Mouse (Mus musculus) kidney, embryonic 14.5 days (tissue): ENCODE data around the gene Zfp595. TPM values are rescaled to one million over a fixed set of nuclear protein-coding genes. Genes with fewer than 3 reads are reported as not detected.
"Not testable (repeated sequence)": the region's sequence is repeated elsewhere in the genome, so short reads cannot be mapped to it uniquely, and the experiment has no call there.

Experiments
- ATAC-seq: fragments of 200-750 bp; cut with Nextera tagmentation; 2 replicates; pipeline ENCODE4 v1.8.0; 2017; ENCODE audit warnings: moderate number of reproducible peaks, mild to moderate bottlenecking, moderate TSS enrichment, moderate library complexity; ENCODE audit not compliant: low FRiP score, low TSS enrichment
- H3K27ac ChIP-seq: fragments of 300-500 bp; sonication (generic); 2 replicates; pipeline ENCODE4 v1.5.1; 2014; ENCODE audit warnings: low read depth, mild to moderate bottlenecking, low read length, moderate library complexity, mixed read lengths
- H3K27me3 ChIP-seq: fragments of 300-500 bp; sonication (generic); 2 replicates; pipeline ENCODE4 v1.6.1; 2014; ENCODE audit warnings: mild to moderate bottlenecking, low read length; ENCODE audit not compliant: control insufficient read depth, insufficient read depth
- H3K36me3 ChIP-seq: fragments of 300-500 bp; sonication (generic); 2 replicates; pipeline ENCODE4 v1.6.1; 2014; ENCODE audit warnings: low read length, mixed read lengths; ENCODE audit not compliant: control insufficient read depth, insufficient read depth
- H3K4me1 ChIP-seq: fragments of 300-500 bp; sonication (generic); 2 replicates; pipeline ENCODE4 v1.6.1; 2014; ENCODE audit warnings: low read length, mixed read lengths; ENCODE audit not compliant: control insufficient read depth, insufficient read depth
- H3K4me2 ChIP-seq: fragments of 300-500 bp; sonication (generic); replicated peaks from 2 replicates; pipeline ENCODE4 v1.6.1; 2014; ENCODE audit warnings: low read depth, mild to moderate bottlenecking, low read length
- H3K4me3 ChIP-seq: fragments of 300-500 bp; sonication (generic); 2 replicates; pipeline ENCODE4 v1.5.1; 2014; ENCODE audit warnings: mild to moderate bottlenecking, low read length
- H3K9ac ChIP-seq: fragments of 300-500 bp; sonication (generic); 2 replicates; pipeline ENCODE4 v1.6.1; 2014; ENCODE audit warnings: low read depth, mild to moderate bottlenecking, low read length, moderate library complexity
- H3K9me3 ChIP-seq: fragments of 300-500 bp; sonication (generic); 2 replicates; pipeline ENCODE4 v1.6.1; 2016; ENCODE audit warnings: low read length; ENCODE audit not compliant: control insufficient read depth
- WGBS: fragments of 180-500 bp; shearing (Covaris S2); extraction: QIAGEN DNeasy Blood & Tissue Kit; methylation state at CpG from one replicate; pipeline ENCODE4 v1.1.7; 2014; 5-methylcytosine and 5-hydroxymethylcytosine counted together
- polyA plus RNA-seq: library from polyadenylated mRNA; unstranded; fragments of >200 nt; fragmentation: Nextera tagmentation; extraction: Ambion mirVana; gene quantifications from 2 replicates; pipeline ENCODE4 v1.2.1, GENCODE M21; 2014

The Zfp595 gene
- polyA plus RNA-seq = 2.7 and 3.0 TPM in 2 replicates

DNA sequence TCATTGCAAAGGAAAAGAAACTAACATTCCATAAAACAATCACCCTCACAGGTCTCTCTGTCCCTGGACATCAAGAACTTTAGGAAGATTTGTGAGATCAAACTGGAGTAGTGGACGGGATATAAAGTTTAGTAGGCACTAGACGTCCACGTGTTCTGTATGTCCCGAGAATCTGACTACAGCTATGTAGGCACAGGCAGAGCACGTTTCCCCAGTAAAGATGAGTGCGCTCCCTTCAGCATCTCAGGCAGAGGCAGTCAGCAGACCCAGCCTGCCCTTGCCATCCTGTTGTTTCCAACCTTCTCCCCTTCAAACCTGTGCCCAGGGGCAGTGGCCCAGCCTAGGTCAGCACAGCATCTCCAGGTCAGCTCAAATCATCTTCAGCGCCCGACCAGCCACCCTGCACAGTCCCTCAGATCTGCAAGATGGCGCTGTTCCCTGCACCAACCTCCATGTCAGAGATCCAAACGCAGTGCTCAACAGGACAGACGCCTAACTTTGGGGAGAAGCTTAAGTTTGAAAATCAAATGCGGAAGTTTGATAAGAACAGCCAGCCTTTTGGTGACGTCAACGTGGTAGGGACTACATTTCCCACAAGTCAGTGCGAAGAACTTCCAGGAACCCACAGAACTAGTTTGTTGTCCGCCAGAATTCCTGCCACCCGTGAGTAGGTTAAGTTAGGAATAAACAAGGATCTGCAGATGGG lies at the start of gene Zfp595:
Zfp595 (minus strand) TSS at position 552 of the 706 bp plus-strand sequence.
- no peak within 1 kb of the TSS for H3K27ac ChIP-seq
- no peaks in the 10 kb centered on the region for H3K9me3 ChIP-seq
- WGBS = 15% methylated on average over 17 of the region's 17 CpGs
- H3K4me3 ChIP-seq = peak within 1 kb of the TSS; percentile 58
- H3K9ac ChIP-seq = peak within 1 kb of the TSS; percentile 62
- H3K4me1 ChIP-seq = no peaks in the 10 kb centered on the region
- ATAC-seq = peak; percentile 95
- H3K27me3 ChIP-seq = no peaks in the 10 kb centered on the region
- peak within 1 kb of the TSS; percentile 67 for H3K4me2 ChIP-seq
- H3K36me3 ChIP-seq = no peaks in the 10 kb centered on the region

DNA sequence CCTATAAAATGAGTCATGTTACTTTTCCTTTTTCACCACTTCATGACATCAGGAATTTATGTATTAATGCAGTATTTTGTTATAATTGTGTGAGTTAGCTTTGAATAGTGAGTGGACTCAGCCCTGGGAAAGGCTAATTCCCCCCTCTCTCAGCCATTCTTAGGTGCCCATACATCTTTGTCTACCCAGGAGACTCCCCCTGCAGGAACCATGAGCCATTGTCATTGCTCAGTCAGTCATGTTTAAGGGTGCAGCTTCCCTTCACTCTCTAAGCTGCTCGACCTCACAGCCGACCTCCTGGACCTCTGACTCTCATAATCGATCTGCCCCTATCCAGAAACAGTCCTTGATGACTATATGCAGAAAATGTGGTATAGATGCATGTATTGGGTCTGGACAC lies 43.9 kb upstream of the Zfp595 start:
- H3K27me3 ChIP-seq, H3K9me3 ChIP-seq, H3K9ac ChIP-seq, H3K4me2 ChIP-seq, H3K27ac ChIP-seq, H3K4me1 ChIP-seq, H3K36me3 ChIP-seq, H3K4me3 ChIP-seq: not testable (repeated sequence)
- WGBS = 84% methylated on average over 3 of the region's 3 CpGs
- ATAC-seq = 0 out of 2 replicates have a peak, but pooled peaks have one; percentile 22

DNA sequence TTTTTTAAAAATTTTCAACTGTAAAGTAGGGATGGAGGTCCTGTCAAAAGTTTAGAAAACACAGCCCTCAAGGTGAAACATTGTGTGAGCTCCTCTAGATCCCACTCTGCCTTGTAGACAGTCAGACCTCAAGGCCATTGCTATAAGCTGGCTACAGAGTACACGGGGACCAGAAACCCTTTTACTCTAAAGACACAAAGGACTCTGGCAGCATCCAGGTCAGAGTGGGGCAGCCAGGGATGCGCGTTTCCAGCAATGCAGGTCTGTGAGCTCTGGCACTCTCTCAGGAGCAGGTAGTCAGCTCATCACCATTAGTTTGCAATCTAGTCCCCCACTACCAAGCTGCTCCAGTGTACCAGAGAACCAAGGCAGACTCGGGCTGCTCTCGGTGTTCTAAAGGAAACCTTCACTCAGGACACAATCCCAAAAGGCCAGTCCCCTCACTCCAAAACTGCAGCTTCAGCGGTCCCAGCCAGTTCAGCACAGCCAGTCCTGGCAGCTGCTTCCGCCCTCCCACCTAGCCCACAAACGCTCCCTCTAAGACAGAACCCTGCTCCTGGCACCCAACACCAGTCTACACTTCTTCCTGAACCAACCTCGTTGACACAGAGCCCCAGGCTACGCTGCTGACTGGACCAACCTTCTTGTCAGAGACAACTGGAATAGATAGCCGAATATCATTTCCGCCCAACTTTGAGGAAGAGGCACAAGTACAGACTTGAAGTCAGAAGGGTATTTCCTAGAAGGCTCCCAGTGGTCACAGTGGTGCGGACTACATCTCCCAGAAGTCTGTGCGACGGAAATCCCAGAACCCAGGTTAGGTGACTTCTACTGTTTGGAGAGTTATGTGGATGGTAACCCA lies 42.9 kb upstream of the Zfp595 start, which contains the start of the genes Gm28041 and Zfp456:
Gm28041 (minus strand) TSS at position 684 of the 862 bp plus-strand sequence.
Zfp456 (minus strand) TSS at position 761 of the 862 bp plus-strand sequence.
- ATAC-seq = peak; percentile 97
- H3K9me3 ChIP-seq, H3K27me3 ChIP-seq, H3K27ac ChIP-seq, H3K36me3 ChIP-seq, H3K4me1 ChIP-seq: not testable (repeated sequence)
- Histone ChIP-seq H3K4me3 (peak within 1 kb of the TSS; percentile 49), H3K9ac (peak within 1 kb of the TSS; percentile 37; the same call in 1 of the 2 replicates), H3K4me2 (peak within 1 kb of the TSS; percentile 46)
- 15% methylated on average over 13 of the region's 15 CpGs for WGBS

DNA sequence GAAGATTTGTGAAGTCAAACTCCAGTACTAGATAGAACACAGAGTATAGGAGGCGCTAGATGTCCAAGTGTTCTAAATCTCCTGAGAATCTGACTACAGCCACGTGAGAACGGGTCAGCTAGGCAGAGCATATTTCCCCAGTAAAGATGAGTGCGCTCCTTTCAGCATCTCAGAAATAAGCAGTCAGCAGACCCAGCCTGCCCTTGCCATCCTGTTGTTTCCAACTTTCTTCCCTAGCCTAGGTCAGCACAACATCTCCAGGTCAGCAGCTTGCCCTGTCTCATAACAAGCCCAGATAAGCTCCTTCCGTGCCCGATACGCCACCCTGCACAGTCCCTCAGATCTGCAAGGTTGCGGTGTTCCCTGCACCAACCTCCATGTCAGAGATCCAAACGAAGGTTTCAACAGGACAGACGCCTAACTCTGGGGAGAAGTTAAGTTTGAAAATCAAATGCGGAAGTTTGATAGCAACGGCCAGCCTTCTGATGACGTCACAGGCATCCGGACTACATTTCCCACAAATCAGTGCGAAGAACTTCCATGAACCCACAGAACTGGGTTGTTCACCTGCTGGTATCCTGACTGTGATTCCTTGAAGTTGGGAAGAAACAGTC lies 27.9 kb upstream of the Zfp595 start, which contains the start of the genes Gm28044 and Zfp953:
Gm28044 (minus strand) TSS at position 406 of the 614 bp plus-strand sequence.
Zfp953 (minus strand) TSS at position 475 of the 614 bp plus-strand sequence.
- Histone ChIP-seq H3K4me2 (peak within 1 kb of the TSS; percentile 69), H3K9ac (peak within 1 kb of the TSS; percentile 74), H3K4me1 (no peaks in the 10 kb centered on the region), H3K36me3 (no peaks in the 10 kb centered on the region), H3K27ac (no peak within 1 kb of the TSS), H3K27me3 (no peaks in the 10 kb centered on the region), H3K9me3 (no peaks in the 10 kb centered on the region), H3K4me3 (peak within 1 kb of the TSS; percentile 81)
- WGBS = under 1% methylated on average over 15 of the region's 15 CpGs
- ATAC-seq = peak; percentile 93

DNA sequence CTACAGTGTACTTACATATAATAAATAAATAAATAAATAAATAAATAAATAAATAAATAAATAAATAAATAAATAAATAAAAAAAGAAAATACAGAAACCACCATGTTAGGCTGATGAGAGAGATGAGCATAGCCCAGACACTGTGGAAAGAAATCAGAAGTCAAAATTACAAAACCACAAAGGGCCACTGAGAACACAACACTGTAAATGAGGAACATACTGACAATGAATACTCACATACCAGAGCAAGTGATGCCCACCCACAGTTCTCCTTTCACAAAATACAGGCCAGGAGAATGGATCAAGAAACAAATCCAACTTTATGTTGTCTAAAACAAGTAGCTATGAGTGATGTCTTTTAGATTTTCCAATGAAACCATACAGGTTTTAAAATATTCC lies 19.5 kb upstream of the Zfp595 start:
- Histone ChIP-seq H3K4me1 (no peaks in the 10 kb centered on the region), H3K36me3 (no peaks in the 10 kb centered on the region), H3K27me3 (no peaks in the 10 kb centered on the region), H3K27ac (no peak overlapping the region), H3K9me3 (no peaks in the 10 kb centered on the region), H3K9ac (no peak overlapping the region), H3K4me2 (no peak overlapping the region), H3K4me3 (no peak overlapping the region)
- no peak for ATAC-seq

DNA sequence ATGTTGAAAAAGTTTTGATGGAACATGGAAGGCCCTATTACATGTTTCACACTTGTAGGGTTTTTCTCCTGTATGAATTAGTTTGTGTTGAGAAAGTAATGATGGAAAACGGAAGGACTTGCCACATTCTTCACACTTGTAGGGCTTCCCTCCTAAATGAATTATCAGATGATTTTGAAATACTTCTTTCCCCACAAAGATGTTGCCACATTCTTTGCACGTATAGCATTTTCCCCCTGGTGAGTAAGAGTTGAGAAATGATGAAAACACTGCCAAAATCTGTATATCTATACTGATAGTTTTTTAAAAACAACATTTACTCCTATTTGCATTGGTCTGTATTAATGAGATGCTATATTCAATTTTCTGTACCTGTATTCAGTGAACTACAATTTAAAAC lies 11.1 kb upstream of the Zfp595 start:
- no peaks in the 10 kb centered on the region for H3K4me1 ChIP-seq
- no peaks in the 10 kb centered on the region for H3K27me3 ChIP-seq
- ATAC-seq = no peak
- no peaks in the 10 kb centered on the region; the same call in 1 of the 2 replicates for H3K36me3 ChIP-seq
- 90% methylated on average over 2 of the region's 2 CpGs for WGBS
- no peak overlapping the region for H3K9ac ChIP-seq
- H3K27ac ChIP-seq = no peak overlapping the region
- no peak overlapping the region for H3K4me3 ChIP-seq
- H3K9me3 ChIP-seq = no peaks in the 10 kb centered on the region
- no peak overlapping the region for H3K4me2 ChIP-seq

- Histone ChIP-seq H3K27ac (no peak overlapping the region), H3K36me3 (no peaks in the 10 kb centered on the region), H3K27me3 (no peaks in the 10 kb centered on the region), H3K4me3 (peak overlapping the region; percentile 58), H3K9ac (peak overlapping the region; percentile 62), H3K9me3 (no peaks in the 10 kb centered on the region), H3K4me1 (no peaks in the 10 kb centered on the region), H3K4me2 (peak overlapping the region; percentile 67)
- ATAC-seq = peak; percentile 21; the same call in 1 of the 2 replicates
- 69% methylated on average over 1 of the region's 1 CpGs for whole genome bisulfite sequencing
These were observed 507 bp upstream of the Zfp595 start for GRCm38 (mm10) chr13:67332877-67333276.

DNA sequence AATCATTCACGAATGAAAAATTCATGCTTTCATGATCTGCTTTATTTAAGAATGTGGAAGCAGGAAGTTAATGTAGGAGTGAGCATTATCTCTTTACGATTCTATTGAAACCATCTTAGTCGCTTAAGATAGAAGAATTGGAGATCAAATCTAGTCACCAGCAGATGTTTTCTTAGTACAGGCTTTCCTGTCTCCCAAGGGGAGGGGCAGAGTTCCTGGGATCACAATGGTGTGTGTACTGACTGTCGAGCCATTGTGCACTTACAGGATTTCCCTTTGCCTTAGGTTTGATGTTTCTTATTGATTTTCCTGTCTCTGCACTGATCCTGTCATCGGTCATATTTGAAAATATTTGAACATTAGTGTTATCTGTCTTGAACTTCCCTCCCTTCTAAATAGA lies 25.7 kb downstream of the Zfp595 start:
- H3K4me3 ChIP-seq = peak overlapping the region; percentile 79
- no peaks in the 10 kb centered on the region for H3K36me3 ChIP-seq
- H3K27ac ChIP-seq = no peak overlapping the region
- 0 out of 2 replicates have a peak, but pooled peaks have one; percentile 51 for ATAC-seq
- 37% methylated on average over 5 of the region's 5 CpGs for WGBS
- no peaks in the 10 kb centered on the region for H3K27me3 ChIP-seq
- H3K4me2 ChIP-seq = peak overlapping the region; percentile 86
- peaks cover 2% of the 10 kb centered on the region; the same call in 1 of the 2 replicates for H3K4me1 ChIP-seq
- H3K9ac ChIP-seq = peak overlapping the region; percentile 40; the same call in 1 of the 2 replicates
- H3K9me3 ChIP-seq = no peaks in the 10 kb centered on the region
